Mouse (Mus musculus) liver, postnatal 0 days (tissue): Measurements from ENCODE around the gene Rad51ap2.

Source experiments
- CTCF ChIP-seq: sonication (generic); IDR thresholded peaks from 2 replicates; pipeline ENCODE4 v1.5.1; 2016; ENCODE audit warnings: antibody characterized with exemption, low read depth
- EP300 ChIP-seq: IDR thresholded peaks from 2 replicates; pipeline ENCODE4 v1.6.1; 2016; ENCODE audit warnings: antibody characterized with exemption, low read depth, mild to moderate bottlenecking

GRCm38 (mm10) chr12:11433716-11434115, 22.2 kb upstream of the Rad51ap2 start:
- no peak for TF ChIP-seq CTCF
- no peak for TF ChIP-seq EP300
